ENCODE assay signal across 17 mouse cellular contexts in the genomic region with DNA sequence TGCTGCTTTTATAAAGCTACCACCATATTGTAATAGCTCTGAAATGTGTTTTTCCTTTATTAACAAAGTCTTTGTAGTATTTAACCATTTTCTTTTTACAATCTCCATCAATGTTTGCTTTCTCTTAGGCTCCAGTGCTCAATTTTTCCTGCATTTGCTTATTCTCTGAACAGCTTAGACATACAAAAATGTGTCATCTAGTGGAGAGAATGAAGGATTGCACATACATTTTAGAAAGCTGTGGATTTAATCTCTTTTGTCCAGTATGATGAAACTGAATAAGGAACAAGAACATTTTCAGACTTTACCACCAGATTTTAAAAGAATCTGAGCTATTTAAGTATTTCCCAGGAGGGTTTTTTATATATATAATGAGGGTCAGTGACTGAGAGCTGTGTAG. TPM values are rescaled to one million over a fixed set of nuclear protein-coding genes. Genes with fewer than 3 reads are reported as not detected.
DNase-seq lines count a peak whose midpoint lies in the region; ATAC-seq and TF ChIP-seq lines count a peak whose summit lies in the region.
"Had no signal": no experiment of that assay in that cellular context is flagged by ENCODE, and none has a peak within 500 bp of the region (broad histone marks: within the 10 kb centered on the region; RNA-seq: fewer than 3 reads in every experiment).

No protein-coding gene starts in this region.

- no peaks in the 10 kb centered on the region for H3K4me1 ChIP-seq in forebrain, postnatal 0 days (ENCODE audit: insufficient read depth)
- no peaks in the 10 kb centered on the region for H3K4me1 ChIP-seq in forebrain, embryonic 15.5 days
- no peaks in the 10 kb centered on the region for H3K4me1 ChIP-seq in intestine, embryonic 16.5 days (ENCODE audit: control insufficient read depth, insufficient read depth, low read length)
- no peaks in the 10 kb centered on the region for H3K4me1 ChIP-seq in intestine, embryonic 15.5 days (replicated peaks)
- no peaks in the 10 kb centered on the region for H3K4me1 ChIP-seq in midbrain, embryonic 11.5 days (ENCODE audit: control insufficient read depth, insufficient read depth, low read length)
- H3K4me1 ChIP-seq in midbrain, embryonic 13.5 days (replicated peaks) = no peaks in the 10 kb centered on the region
- no peaks in the 10 kb centered on the region; the same call in 1 of the 2 replicates for H3K4me1 ChIP-seq in stomach, postnatal 0 days (replicated peaks; ENCODE audit: control insufficient read depth, insufficient read depth)
- H3K4me1 ChIP-seq: forebrain, embryonic 10.5 days had no signal

- DNase-seq in forebrain, postnatal 0 days = peak; percentile 22
- peak; percentile 17 for DNase-seq in midbrain, embryonic 11.5 days (ENCODE audit: low spot score, missing footprints)
- DNase-seq in stomach, postnatal 0 days (ENCODE audit: low spot score) = no peak
- DNase-seq in frontal cortex, postnatal 10 days (ENCODE audit: low spot score in 2 of 2) = no peak
- DNase-seq: cerebellum, adult 9-10 months; heart, postnatal 36 days; kidney, adult 9 months; liver, embryonic 13.5 days; lung, postnatal 36 days; retina, postnatal 1 day; thymus, postnatal 4 days had no signal

- H3K9me3 ChIP-seq in forebrain, postnatal 0 days (ENCODE audit: low read length) = no peaks in the 10 kb centered on the region
- H3K9me3 ChIP-seq in forebrain, embryonic 15.5 days = no peaks in the 10 kb centered on the region
- no peaks in the 10 kb centered on the region for H3K9me3 ChIP-seq in intestine, embryonic 16.5 days (ENCODE audit: control insufficient read depth, low read length)
- H3K9me3 ChIP-seq in intestine, embryonic 15.5 days = no peaks in the 10 kb centered on the region
- no peaks in the 10 kb centered on the region for H3K9me3 ChIP-seq in midbrain, embryonic 11.5 days (ENCODE audit: control insufficient read depth, low read length)
- no peaks in the 10 kb centered on the region for H3K9me3 ChIP-seq in midbrain, embryonic 13.5 days
- H3K9me3 ChIP-seq in stomach, postnatal 0 days (ENCODE audit: control insufficient read depth, low read length) = no peaks in the 10 kb centered on the region
- H3K9me3 ChIP-seq: forebrain, embryonic 10.5 days; liver, embryonic 13.5 days had no signal

- no peak overlapping the region for H3K9ac ChIP-seq in forebrain, postnatal 0 days
- H3K9ac ChIP-seq in forebrain, embryonic 15.5 days (replicated peaks) = no peak overlapping the region
- H3K9ac ChIP-seq in intestine, embryonic 16.5 days (ENCODE audit: low read depth, low read length) = no peak overlapping the region
- H3K9ac ChIP-seq in intestine, embryonic 15.5 days = no peak overlapping the region
- H3K9ac ChIP-seq in midbrain, embryonic 11.5 days (ENCODE audit: low read length) = no peak overlapping the region
- no peak overlapping the region for H3K9ac ChIP-seq in midbrain, embryonic 13.5 days (replicated peaks)
- no peak overlapping the region for H3K9ac ChIP-seq in stomach, postnatal 0 days (ENCODE audit: low read length)
- H3K9ac ChIP-seq: liver, embryonic 13.5 days had no signal

- H3K27ac ChIP-seq in forebrain, postnatal 0 days (ENCODE audit: low read depth, low read length) = no peak overlapping the region
- H3K27ac ChIP-seq in forebrain, embryonic 15.5 days (replicated peaks) = no peak overlapping the region
- H3K27ac ChIP-seq in intestine, embryonic 16.5 days (ENCODE audit: low read length) = 0 out of 2 replicates have a peak overlapping the region, but pooled peaks have one; percentile 18
- H3K27ac ChIP-seq in intestine, embryonic 15.5 days = no peak overlapping the region
- H3K27ac ChIP-seq in midbrain, embryonic 11.5 days (ENCODE audit: low read depth, low read length) = no peak overlapping the region
- H3K27ac ChIP-seq in midbrain, embryonic 13.5 days = no peak overlapping the region
- no peak overlapping the region for H3K27ac ChIP-seq in stomach, postnatal 0 days (replicated peaks)
- H3K27ac ChIP-seq: forebrain, embryonic 10.5 days; liver, embryonic 13.5 days had no signal

- H3K36me3 ChIP-seq in forebrain, postnatal 0 days (ENCODE audit: insufficient read depth) = no peaks in the 10 kb centered on the region
- H3K36me3 ChIP-seq in forebrain, embryonic 15.5 days = no peaks in the 10 kb centered on the region
- H3K36me3 ChIP-seq in intestine, embryonic 16.5 days (ENCODE audit: control insufficient read depth, insufficient read depth, low read length) = no peaks in the 10 kb centered on the region
- H3K36me3 ChIP-seq in intestine, embryonic 15.5 days = no peaks in the 10 kb centered on the region
- H3K36me3 ChIP-seq in midbrain, embryonic 11.5 days (ENCODE audit: control insufficient read depth, insufficient read depth, low read length) = no peaks in the 10 kb centered on the region
- no peaks in the 10 kb centered on the region for H3K36me3 ChIP-seq in midbrain, embryonic 13.5 days
- H3K36me3 ChIP-seq in stomach, postnatal 0 days (ENCODE audit: control insufficient read depth, insufficient read depth, low read length) = no peaks in the 10 kb centered on the region
- H3K36me3 ChIP-seq: forebrain, embryonic 10.5 days; liver, embryonic 13.5 days had no signal

- no peak overlapping the region for H3K4me2 ChIP-seq in forebrain, postnatal 0 days (ENCODE audit: low read depth)
- H3K4me2 ChIP-seq in forebrain, embryonic 15.5 days (replicated peaks) = no peak overlapping the region
- no peak overlapping the region for H3K4me2 ChIP-seq in intestine, embryonic 16.5 days (ENCODE audit: low read depth, low read length)
- H3K4me2 ChIP-seq in intestine, embryonic 15.5 days (replicated peaks) = no peak overlapping the region
- H3K4me2 ChIP-seq in midbrain, embryonic 11.5 days = no peak overlapping the region
- H3K4me2 ChIP-seq in midbrain, embryonic 13.5 days (replicated peaks) = no peak overlapping the region
- no peak overlapping the region for H3K4me2 ChIP-seq in stomach, postnatal 0 days (replicated peaks; ENCODE audit: low read depth)
- H3K4me2 ChIP-seq: liver, embryonic 13.5 days had no signal

- TF ChIP-seq EP300 in stomach, postnatal 0 days (optimal IDR thresholded peaks at IDR 0.05) = no peak

- no peaks in the 10 kb centered on the region for H3K27me3 ChIP-seq in forebrain, postnatal 0 days (ENCODE audit: insufficient read depth, low read length)
- H3K27me3 ChIP-seq in forebrain, embryonic 15.5 days = no peaks in the 10 kb centered on the region
- no peaks in the 10 kb centered on the region for H3K27me3 ChIP-seq in intestine, embryonic 16.5 days (replicated peaks; ENCODE audit: control insufficient read depth, insufficient read depth, low read length)
- H3K27me3 ChIP-seq in intestine, embryonic 15.5 days (replicated peaks) = no peaks in the 10 kb centered on the region
- H3K27me3 ChIP-seq in midbrain, embryonic 11.5 days (ENCODE audit: control insufficient read depth, insufficient read depth, low read length) = no peaks in the 10 kb centered on the region
- H3K27me3 ChIP-seq in midbrain, embryonic 13.5 days = no peaks in the 10 kb centered on the region
- no peaks in the 10 kb centered on the region for H3K27me3 ChIP-seq in stomach, postnatal 0 days (ENCODE audit: control insufficient read depth, insufficient read depth, low read length)
- H3K27me3 ChIP-seq: liver, embryonic 13.5 days had no signal

- peak; percentile 69 for TF ChIP-seq CTCF in forebrain, postnatal 0 days (IDR thresholded peaks at IDR 0.05; ENCODE audit: low read depth)
- peak; percentile 66 for TF ChIP-seq CTCF in stomach, postnatal 0 days (IDR thresholded peaks at IDR 0.05; ENCODE audit: low read depth)

- ATAC-seq in forebrain, postnatal 0 days = no peak
- ATAC-seq in forebrain, embryonic 15.5 days (replicated peaks) = no peak
- ATAC-seq in intestine, embryonic 16.5 days = no peak
- no peak for ATAC-seq in intestine, embryonic 15.5 days
- ATAC-seq in midbrain, embryonic 11.5 days (ENCODE audit: low FRiP score) = no peak
- no peak for ATAC-seq in midbrain, embryonic 13.5 days
- ATAC-seq in stomach, postnatal 0 days (ENCODE audit: low FRiP score, low TSS enrichment) = no peak
- ATAC-seq: hindbrain, embryonic 16.5 days had no signal

- no peak overlapping the region for H3K4me3 ChIP-seq in forebrain, postnatal 0 days (ENCODE audit: low read depth, low read length)
- H3K4me3 ChIP-seq in forebrain, embryonic 15.5 days = no peak overlapping the region
- H3K4me3 ChIP-seq in intestine, embryonic 16.5 days (ENCODE audit: low read length) = no peak overlapping the region
- no peak overlapping the region for H3K4me3 ChIP-seq in intestine, embryonic 15.5 days (replicated peaks)
- no peak overlapping the region for H3K4me3 ChIP-seq in midbrain, embryonic 11.5 days (ENCODE audit: low read depth, low read length)
- no peak overlapping the region for H3K4me3 ChIP-seq in midbrain, embryonic 13.5 days (replicated peaks)
- H3K4me3 ChIP-seq in stomach, postnatal 0 days (ENCODE audit: low read depth, low read length) = no peak overlapping the region
- H3K4me3 ChIP-seq: forebrain, embryonic 10.5 days; liver, embryonic 13.5 days had no signal

RNA-seq across cellular contexts. Expression of a gene that starts 18.0 kb away (rescaled TPM):
- 16.3 and 20.1 TPM in 2 replicates for total RNA-seq in forebrain, postnatal 0 days (2014; rRNA removed)
- polyA plus RNA-seq in forebrain, postnatal 0 days (2015; fragmentation: Nextera tagmentation; extraction: Ambion mirVana) = 20.4 and 30.4 TPM in 2 replicates
- polyA plus RNA-seq in forebrain, embryonic 15.5 days (2015; fragmentation: Nextera tagmentation; extraction: Ambion mirVana) = 37.7 and 40.9 TPM in 2 replicates
- polyA plus RNA-seq in intestine, embryonic 16.5 days (2015; fragmentation: Nextera tagmentation; extraction: Ambion mirVana) = 17.6 and 20.6 TPM in 2 replicates
- polyA plus RNA-seq in intestine, embryonic 15.5 days (2015; fragmentation: Nextera tagmentation; extraction: Ambion mirVana) = 27.2 TPM in 2 replicates
- polyA plus RNA-seq in midbrain, embryonic 11.5 days (2014; fragmentation: Nextera tagmentation; extraction: Ambion mirVana) = 31.8 and 33.9 TPM in 2 replicates
- 31.1 and 37.4 TPM in 2 replicates for polyA plus RNA-seq in midbrain, embryonic 13.5 days (2015; fragmentation: Nextera tagmentation; extraction: Ambion mirVana)
- 24.3 and 25.8 TPM in 2 replicates for polyA plus RNA-seq in stomach, postnatal 0 days (2015; fragmentation: Nextera tagmentation; extraction: Ambion mirVana)

Comparison
In these comparisons a context has a peak if more than half of its experiments do, and no peak if none do; other contexts are left out.
1. DNase-seq: peak in forebrain, postnatal 0 days (single experiment) and midbrain, embryonic 11.5 days (single experiment); none in stomach, postnatal 0 days (single experiment) and frontal cortex, postnatal 10 days (0 of 2).